Mouse (Mus musculus) olfactory bulb, adult 2 months (tissue): ENCODE measurements around the gene Map2k2. TPM values are rescaled to one million over a fixed set of nuclear protein-coding genes. Genes with fewer than 3 reads are reported as not detected.
"Not testable (repeated sequence)": the region's sequence is repeated elsewhere in the genome, so short reads cannot be mapped to it uniquely, and the experiment has no call there.

Experiments
- H3K27ac ChIP-seq: fragments of 200-500 bp; 2 replicates; pipeline ENCODE4 v1.5.1; 2012; ENCODE audit warnings: low read depth, low read length; ENCODE audit not compliant: insufficient read depth
- H3K4me1 ChIP-seq: fragments of 200-500 bp; 2 replicates; pipeline ENCODE4 v1.6.1; 2012; ENCODE audit warnings: low read length; ENCODE audit not compliant: control insufficient read depth, insufficient read depth
- H3K4me3 ChIP-seq: fragments of 200-500 bp; 2 replicates; pipeline ENCODE4 v1.5.1; 2012; ENCODE audit warnings: mild to moderate bottlenecking, low read depth, low read length, moderate library complexity; ENCODE audit not compliant: insufficient read depth
- CTCF ChIP-seq: fragments of 200-500 bp; IDR thresholded peaks from 2 replicates; pipeline ENCODE4 v1.5.1; 2012; ENCODE audit warnings: low read depth, mild to moderate bottlenecking, low read length, moderate library complexity; ENCODE audit not compliant: insufficient read depth
- POLR2A ChIP-seq: fragments of 200-500 bp; IDR thresholded peaks from 2 replicates; pipeline ENCODE4 v1.6.1; 2012; ENCODE audit warnings: mild to moderate bottlenecking, low read depth, low read length, moderate library complexity; ENCODE audit not compliant: insufficient read depth
- WGBS: fragments of 180-500 bp; shearing (Covaris S2); methylation state at CpG from one replicate; pipeline ENCODE4 v1.1.7; 2018; 5-methylcytosine and 5-hydroxymethylcytosine counted together
- polyA plus RNA-seq: library from polyadenylated mRNA; stranded (reverse); fragments of >200 nt; gene quantifications from 2 replicates; pipeline ENCODE4 v1.2.4, GENCODE M21; 2012; ENCODE audit warnings: low replicate concordance; ENCODE audit not compliant: missing spikeins, insufficient read depth, insufficient read length

Gene Map2k2
- polyA plus RNA-seq, 1 experiment: not detected

DNA sequence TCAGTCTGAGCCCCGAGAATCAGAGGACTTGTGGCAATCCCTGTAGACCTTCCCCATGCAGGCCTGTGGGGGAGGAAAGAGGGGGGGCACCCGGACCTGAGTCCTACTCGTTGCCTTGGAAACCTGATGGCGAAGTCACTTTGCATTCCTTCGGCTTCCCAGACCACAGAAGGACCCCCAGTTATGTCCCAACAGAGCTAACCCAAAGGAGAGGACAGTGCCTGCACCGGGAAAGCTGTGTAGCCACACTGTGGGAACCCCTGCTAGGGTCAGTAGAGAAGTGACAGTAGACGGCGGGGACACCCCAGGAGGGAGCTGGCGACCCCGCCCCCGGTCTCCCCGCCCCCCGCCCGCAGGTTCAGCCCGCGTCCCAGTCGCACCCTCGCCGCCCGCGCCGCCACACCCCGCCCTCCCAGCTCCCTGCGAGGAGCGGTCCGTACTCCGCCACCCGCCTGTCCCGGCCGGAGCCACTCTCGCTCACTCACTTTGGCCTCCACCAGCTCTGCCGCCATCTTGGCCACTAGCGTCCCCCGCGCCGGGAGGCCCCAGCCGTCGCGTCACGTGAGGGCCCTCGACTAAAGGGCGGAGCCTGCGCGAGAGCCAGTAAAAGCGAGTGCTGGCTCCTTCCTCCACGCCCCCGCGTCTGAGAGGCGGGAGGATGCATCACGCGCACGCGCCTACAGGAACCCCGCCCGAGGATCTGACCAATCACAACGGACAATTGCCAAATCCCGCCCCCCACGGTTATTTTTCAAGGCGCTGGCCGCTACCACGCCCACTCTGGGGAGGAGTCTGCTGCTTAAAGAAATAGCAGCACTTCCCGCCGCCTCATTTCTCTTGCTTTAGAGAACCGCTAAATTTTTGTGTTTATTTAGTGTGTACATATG, 61.7 kb downstream of the Map2k2 start, which contains the start of gene Pias4:
TSS of gene Pias4 (minus strand) at position 724 of the 887 bp plus-strand sequence.
- H3K27ac ChIP-seq: peak within 1 kb of the TSS; percentile 92
- peaks cover 24% of the 10 kb centered on the region for H3K4me1 ChIP-seq
- H3K4me3 ChIP-seq: peak within 1 kb of the TSS; percentile 71
- under 1% methylated on average over 64 of the region's 64 CpGs for WGBS
- TF ChIP-seq CTCF: no peak
- TF ChIP-seq POLR2A: peak; percentile 87; the same call in 1 of the 2 replicates

DNA sequence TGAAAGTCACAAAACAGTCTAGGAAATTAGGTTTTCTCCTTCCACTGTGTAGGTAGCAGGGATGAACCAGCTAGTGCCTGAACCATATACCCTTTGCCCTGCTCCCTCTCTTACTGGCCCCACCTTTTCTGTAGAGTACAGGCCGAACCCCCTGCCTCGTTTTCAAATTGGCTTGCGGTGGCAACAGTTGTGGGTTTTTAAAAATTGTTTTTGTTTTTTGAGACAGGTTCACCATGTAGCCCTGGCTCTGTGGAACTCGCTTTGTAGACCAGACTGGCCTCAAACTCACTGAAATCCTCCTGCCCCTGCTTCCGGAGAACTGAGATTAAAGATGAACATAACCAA, 62.3 kb downstream of the Map2k2 start:
- Histone ChIP-seq H3K4me1 (peaks cover 24% of the 10 kb centered on the region), H3K27ac (peak overlapping the region; percentile 25; the same call in 1 of the 2 replicates), H3K4me3 (peak overlapping the region; percentile 29; the same call in 1 of the 2 replicates)
- 2% methylated on average over 5 of the region's 5 CpGs for WGBS
- TF ChIP-seq POLR2A: no peak
- TF ChIP-seq CTCF: no peak

DNA sequence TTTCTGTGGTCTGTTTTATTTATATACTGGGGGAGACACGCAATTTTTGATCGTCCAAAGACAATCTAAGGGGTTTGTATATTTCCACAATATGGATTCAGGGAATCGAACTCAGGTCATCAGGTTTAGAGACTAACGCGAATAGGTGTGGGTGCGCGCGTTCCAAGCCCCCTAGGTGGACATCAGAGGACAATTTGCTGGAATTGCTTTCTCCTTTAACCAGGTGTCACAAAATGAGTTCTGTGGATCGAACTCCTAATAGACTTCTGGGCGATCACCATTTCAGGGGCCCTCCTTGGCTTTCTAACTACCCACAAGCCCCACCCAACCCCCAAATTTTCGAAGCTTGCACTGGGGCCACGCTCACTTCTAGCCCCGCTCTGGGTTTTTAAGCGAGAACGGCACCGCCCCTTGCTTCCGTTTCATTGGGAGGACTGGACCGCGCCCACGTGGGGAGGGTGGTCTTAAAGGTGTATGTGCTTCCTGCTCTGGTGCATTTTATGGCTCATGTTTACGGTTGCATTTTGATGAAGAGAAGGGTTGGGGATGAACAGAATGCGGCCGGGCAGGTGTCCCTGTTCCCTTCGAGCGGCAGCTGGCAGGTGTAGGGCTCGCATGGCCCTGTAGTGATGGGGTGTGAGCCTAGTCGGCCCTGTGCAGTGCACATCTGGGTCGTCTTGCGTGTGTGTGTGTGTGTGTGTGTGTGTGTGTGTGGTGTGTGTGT, 63.0 kb downstream of the Map2k2 start:
- TF ChIP-seq POLR2A (no peak), CTCF (no peak)
- peaks cover 24% of the 10 kb centered on the region for H3K4me1 ChIP-seq
- H3K4me3 ChIP-seq: peak overlapping the region; percentile 71
- H3K27ac ChIP-seq: peak overlapping the region; percentile 92
- WGBS: under 1% methylated on average over 29 of the region's 29 CpGs

DNA sequence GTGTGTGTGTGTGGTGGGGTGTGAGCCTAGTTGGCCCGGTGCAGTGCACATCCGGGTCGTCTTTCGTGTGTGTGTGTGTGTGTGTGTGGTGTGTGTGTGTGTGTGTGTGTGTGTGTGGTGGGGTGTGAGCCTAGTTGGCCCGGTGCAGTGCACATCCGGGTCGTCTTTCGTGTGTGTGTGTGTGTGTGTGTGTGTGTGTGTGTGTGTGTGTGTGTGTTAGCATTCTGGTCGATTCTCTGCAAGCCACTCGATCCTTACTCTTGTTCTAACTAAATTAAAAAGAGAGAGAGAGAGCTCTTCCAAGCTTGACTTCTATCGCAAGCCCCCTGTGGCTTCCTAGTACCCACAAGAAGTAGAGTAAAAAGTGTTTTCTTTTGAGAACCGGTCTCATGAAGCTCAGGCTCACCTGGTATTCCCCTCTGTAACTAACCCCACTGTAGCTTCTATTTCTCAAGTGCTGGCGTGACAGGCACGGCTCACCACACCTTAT, 63.7 kb downstream of the Map2k2 start:
- 13% methylated on average over 13 of the region's 14 CpGs for WGBS
- H3K4me1 ChIP-seq: peaks cover 25% of the 10 kb centered on the region
- peak overlapping the region; percentile 36; the same call in 1 of the 2 replicates for H3K27ac ChIP-seq
- H3K4me3 ChIP-seq: not testable (repeated sequence)

DNA sequence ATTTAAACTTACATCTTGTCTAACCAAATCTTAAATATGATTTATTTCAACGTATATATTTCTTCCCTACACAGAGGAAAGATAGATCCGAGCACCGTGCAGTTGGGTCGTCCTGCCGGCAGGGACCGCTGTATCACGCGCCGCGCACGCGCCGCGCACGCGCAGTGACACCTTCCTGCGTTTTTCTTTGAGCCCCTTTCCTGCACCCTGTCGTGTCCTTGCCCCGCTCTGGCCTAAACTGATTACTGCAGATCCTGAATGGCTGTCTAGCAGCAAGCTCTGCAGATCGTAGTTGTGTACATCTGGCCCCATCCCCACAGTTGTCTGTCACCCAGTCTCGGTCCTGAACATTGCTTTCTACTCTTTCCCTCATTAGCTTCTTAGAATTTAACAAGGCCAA, 67.4 kb downstream of the Map2k2 start:
- TF ChIP-seq POLR2A (peak; percentile 68; the same call in 1 of the 2 replicates), CTCF (peak; percentile 71; the same call in 1 of the 2 replicates)
- Histone ChIP-seq H3K4me3 (peak overlapping the region; percentile 20), H3K4me1 (peaks cover 25% of the 10 kb centered on the region), H3K27ac (peak overlapping the region; percentile 98)
- WGBS: 2% methylated on average over 21 of the region's 21 CpGs

DNA sequence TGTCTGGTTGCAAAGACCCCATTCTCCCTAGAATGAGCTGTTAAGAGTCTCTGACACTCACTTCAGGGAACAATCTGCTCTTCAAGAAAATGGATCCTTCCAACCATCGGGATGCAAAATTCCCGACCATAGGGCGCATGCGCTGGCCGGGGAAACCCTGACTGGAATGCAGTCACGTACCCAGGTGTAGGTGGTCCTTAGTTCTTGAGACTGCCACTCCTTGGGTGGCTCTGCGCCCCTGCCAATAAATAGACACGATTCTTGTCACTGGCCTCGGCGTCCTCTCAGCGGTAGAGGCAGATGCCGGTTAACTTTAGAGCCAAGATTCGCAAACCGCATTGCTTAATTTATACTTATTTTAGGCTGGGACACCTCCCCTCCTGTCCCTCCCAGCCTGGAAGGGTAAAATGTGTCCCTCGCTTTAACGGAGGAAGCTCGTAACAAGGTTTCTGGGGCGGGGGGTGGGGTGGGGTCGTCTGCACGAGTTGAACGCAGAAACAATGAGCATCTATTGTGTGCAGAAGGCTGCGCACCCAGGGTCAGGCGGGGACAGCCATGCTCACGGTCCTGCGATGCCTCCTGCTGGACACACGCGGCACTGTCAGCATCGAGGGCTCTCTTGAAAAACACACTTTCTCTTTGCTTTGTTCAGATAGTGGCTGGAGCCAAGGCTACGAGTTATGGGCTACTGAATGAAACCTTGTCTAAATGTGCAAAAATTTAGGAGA, 69.1 kb downstream of the Map2k2 start:
- H3K27ac ChIP-seq: peak overlapping the region; percentile 98
- H3K4me1 ChIP-seq: peaks cover 29% of the 10 kb centered on the region
- WGBS: 2% methylated on average over 29 of the region's 29 CpGs
- peak overlapping the region; percentile 49 for H3K4me3 ChIP-seq
- TF ChIP-seq CTCF (peak; percentile 81), POLR2A (peak; percentile 45; the same call in 1 of the 2 replicates)

DNA sequence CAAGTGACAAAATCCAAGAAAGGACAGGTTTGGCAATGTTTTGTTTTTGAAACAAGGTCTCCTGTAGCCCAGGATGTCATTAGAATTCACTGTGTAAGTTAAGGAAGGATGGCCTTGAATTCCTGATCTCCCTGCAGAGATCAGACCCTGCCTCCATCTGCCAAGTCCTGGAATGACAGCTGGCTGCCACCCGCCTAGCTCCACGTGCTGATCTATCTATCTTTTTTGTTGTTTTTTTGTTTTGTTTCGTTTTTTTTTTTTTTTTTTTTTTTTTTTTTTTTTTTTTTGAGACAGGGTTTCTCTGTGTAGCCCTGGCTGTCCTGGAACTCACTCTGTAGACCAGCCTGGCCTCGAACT, 69.6 kb downstream of the Map2k2 start:
- H3K4me3 ChIP-seq: not testable (repeated sequence)
- WGBS: 6% methylated on average over 4 of the region's 4 CpGs
- peaks cover 33% of the 10 kb centered on the region for H3K4me1 ChIP-seq

DNA sequence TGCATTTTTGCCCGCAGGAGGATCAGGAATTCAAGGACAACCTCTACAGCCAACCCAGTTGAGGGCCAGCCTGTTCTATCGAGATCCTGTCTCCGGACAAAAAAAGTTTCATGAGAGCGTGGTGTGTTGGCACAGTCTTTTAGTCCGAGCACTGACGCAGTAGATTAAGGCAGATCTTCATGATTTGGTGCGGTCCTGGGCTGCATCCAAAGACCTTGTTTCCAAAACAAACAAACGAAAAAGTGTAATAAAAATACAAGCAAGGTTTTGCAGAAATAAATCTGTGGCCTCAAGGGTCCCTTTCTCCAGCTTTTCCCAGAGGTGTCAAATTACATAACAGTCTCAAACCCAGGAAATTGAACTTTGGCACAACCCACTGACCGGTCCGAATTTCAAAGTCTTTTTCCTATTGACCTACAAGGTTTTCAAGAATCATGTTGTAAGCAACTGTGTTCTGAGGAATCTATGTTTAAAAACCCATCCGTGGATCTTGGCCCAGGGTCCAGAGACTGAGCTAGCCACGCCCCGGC, 70.3 kb downstream of the Map2k2 start:
- no peak for TF ChIP-seq POLR2A
- TF ChIP-seq CTCF: no peak
- peak overlapping the region; percentile 43 for H3K27ac ChIP-seq
- H3K4me1 ChIP-seq: peaks cover 33% of the 10 kb centered on the region
- peak overlapping the region; percentile 18; the same call in 1 of the 2 replicates for H3K4me3 ChIP-seq
- under 1% methylated on average over 13 of the region's 13 CpGs for WGBS

More for the DNA sequence above, 69.6 kb downstream of the Map2k2 start:
- peak overlapping the region; percentile 62 for H3K27ac ChIP-seq
